Mouse (Mus musculus) layer of hippocampus, postnatal 14 days (tissue): Measurements from ENCODE around the gene Hoxb13. TPM values are rescaled to one million over a fixed set of nuclear protein-coding genes. Genes with fewer than 3 reads are reported as not detected.
A peak's percentile ranks its signal among the peaks of the same experiment; 100 is the strongest.

Experiments
- DNase-seq, 2 experiments: peaks; one replicate each; pipeline ENCODE4 v3.0.0; 2021 to 2022; ENCODE audit warnings: low spot score in 2 of 2, mixed read lengths in 1 of 2
- long read RNA-seq, 2 experiments: library from polyadenylated mRNA; stranded (forward); transcript quantifications; one replicate each; pipeline ENCODE4 v2.0.0; 2021
- total RNA-seq, 2 experiments: library from RNA; stranded (reverse); gene quantifications; 2 replicates each; pipeline ENCODE4 v1.2.3; 2021

Hoxb13 gene
- total RNA-seq: not detected
- long read RNA-seq, experiment 1: 0 reads
- long read RNA-seq, experiment 2: 0 reads

DNA sequence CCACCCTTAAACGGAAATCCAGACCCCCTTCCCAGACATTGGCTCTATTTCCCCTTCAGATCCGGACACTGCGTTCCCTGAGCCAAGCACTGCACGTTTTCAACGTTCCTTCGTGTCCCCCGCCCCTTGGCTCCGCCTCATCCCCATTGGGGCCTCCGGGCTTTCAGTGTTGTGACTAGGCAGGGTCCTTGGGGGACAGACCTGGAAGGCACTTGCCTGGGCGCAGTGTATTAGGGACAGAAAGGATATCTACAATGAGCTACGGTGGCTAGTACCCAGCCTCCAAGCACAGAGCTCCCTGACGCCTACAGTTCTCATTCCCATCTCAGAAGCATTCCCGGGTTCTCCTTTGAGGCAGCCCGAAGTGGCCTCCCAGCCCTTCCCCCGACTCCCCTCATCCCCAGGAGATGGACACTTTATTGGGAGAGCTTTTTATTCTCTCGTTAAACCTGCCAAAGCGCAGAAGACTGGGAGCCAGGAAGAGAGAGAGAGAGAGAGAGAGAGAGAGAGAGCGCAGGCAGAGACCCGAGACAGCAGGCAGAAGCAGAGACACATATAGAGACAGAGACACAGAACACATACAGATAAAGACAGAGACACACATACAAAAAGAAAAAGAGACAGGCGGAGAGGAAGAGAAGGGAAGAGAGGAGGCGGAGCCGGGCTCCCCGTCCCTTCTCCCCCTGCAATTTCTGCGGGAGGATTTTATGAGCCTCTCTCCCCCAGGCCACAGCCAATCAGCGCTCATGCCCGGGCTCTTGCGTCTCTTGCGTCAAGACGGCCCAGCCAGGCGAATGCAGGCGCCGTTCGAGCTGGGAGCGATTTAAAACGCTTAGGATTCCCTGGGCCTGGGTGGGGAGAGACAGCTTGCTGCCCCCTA lies at the start of gene Hoxb13:
Gene Hoxb13 (plus strand): TSS at position 796 of the 880 bp plus-strand sequence.
- DNase-seq: no peak

DNA sequence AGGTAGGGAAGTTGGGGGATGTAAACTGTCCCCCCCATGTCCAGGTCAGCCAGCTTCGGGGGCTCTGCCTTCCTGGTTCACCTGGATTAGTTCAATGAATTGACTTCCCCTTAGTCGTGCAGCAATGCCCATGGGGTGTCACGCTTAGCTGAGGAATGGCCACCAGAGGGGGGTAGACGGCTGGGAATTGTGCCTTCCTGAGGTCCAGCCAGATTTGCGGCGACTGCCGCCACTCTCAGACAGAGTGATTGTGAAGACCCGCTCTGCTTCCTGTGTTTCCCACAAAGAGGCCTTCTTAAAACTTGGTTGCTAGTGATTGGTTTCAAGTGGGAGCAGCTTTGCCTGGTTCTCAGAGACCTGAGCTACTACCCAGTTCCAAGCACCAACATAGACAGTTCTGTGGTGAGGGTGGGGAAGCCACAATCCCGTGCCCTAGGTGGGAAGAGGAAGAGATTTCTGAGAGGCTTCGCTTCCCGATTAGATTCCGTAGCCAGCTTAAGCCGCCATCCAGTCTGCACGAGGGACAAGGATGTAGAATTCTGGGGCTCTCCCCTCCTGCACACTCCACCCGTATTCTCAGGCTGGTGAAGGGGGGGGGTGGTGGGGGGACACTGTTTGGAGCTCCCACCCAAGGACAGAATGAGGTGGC lies 48.4 kb upstream of the Hoxb13 start:
- peak; percentile 68 to 78 for DNase-seq

DNA sequence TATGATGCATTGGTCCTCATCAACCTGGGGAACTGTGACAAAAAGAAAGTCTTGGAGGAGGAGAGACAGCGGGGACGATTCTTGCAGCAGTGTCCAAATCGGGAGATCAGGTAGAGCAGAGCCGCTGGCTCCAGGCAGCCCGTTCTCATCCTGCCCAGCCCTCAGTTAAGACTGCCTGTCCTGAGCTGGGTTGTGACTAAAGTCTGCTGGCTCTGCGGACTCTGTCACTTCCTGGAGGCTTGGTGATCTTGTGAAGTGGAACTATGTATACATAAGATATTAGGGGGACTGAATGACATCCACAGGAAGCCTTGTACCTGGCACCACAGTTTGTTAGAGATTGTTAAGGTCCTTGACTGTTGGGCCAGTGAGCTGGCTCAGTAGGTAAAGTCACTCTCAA lies 46.6 kb upstream of the Hoxb13 start:
- no peak for DNase-seq

DNA sequence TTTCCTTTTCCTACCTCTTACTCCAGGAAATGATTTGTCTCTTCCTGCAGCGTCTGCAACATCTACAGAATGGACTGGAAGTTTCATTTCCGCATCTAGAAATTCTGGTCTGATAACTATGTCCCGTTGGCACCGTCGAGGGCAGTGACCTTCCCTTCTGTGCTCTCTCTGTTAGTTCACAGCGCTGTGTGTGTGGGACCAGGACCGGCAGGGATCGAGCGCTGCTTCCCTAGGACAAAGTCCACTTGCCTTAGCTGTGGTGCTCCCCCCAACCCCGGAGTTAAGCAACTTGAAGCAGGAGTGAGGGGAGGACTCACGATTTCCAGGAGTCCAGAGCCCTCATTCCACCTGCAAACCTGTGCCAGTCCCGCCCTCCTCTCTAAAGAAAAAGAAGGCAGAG lies 29.3 kb upstream of the Hoxb13 start:
- DNase-seq: no peak

DNA sequence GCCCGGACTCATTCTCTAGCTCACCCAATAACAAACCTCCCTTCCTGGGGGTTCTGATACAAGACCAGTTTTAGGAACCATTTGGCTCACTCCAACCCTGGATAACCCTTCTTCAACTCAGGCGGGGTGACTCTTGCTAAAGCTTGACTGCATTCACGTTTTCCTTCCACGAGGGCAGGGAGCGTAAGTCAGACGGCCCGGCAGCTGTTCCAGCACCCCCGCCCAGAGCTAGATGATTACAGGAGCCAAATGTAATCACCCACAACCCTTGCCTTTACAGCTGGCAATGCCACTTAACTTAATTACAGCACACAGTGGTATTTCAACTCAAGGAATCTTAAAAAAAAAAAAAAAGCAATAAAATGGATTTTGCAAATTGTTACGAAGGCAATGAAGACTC lies 26.0 kb upstream of the Hoxb13 start:
- no peak for DNase-seq

DNA sequence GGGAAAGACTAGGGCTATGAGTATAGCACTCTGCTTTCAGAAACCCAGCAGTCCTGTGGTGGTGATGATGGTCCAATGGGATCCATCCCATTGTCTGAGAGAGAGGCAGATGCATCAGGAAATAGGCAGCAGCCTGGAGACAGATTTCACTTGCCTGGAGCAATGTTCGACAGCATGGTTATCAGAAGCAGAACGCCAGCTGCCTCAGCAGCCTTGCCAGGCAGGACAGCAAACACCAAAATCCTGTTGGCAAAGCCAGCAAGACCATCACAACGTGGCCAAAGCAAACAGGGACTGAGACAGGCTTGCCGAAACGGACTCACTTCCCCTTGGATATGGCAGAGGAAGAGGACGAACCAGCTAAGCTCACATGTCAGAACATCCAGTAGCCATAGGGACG lies 25.1 kb upstream of the Hoxb13 start:
- DNase-seq: peak; percentile 27 to 29

DNA sequence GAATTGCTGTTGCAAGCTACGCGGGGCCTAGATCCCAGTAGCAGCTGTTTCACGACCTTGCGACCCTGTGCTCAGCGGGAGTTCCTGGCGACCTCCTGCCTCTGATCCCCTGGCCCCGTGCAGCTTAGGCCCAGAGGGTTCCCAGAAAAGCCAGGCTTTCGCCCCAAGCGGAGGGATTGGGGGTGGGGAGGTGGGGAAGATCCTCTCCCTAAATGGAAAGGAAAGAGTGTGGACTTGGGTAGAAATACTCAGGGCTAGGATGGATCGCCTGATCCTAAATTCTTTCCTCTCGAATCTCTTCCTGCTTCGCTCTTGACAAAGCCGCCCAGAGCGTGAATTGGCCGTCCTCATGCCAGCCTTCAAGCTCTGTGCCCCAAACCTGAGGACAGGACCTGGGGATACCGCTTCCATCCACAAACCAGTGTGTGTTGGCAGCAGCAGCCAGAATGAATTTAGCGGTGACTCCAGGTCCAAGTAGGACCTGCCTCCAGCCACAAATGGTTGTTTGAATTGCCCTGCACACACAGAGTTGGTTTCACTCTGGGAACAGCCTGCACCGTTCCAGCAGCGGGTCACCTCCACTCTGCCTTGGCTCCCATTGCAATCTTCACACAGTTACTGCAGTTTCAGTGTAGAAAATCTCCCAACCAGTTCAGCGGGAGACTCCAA lies 23.3 kb upstream of the Hoxb13 start:
- no peak for DNase-seq

DNA sequence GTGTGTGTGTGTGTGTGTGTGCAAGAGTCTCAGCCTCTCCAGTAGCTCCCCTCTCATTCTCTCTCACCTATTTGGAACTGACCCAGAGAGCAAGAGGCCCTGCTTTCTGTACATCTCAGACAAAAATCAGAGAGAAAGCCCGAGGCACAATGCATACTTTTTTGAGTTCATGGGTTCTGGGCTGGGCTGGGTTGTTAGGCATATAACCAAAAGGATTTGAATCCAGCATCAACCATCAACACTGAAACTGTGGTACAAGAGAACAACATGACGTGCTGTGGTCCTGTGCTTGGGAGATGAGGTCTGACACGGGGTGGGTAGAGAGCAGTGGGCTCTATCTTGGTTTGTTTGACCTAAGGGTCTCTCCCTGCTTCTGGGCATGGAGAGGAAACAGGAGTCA lies 22.5 kb upstream of the Hoxb13 start:
- DNase-seq: no peak

DNA sequence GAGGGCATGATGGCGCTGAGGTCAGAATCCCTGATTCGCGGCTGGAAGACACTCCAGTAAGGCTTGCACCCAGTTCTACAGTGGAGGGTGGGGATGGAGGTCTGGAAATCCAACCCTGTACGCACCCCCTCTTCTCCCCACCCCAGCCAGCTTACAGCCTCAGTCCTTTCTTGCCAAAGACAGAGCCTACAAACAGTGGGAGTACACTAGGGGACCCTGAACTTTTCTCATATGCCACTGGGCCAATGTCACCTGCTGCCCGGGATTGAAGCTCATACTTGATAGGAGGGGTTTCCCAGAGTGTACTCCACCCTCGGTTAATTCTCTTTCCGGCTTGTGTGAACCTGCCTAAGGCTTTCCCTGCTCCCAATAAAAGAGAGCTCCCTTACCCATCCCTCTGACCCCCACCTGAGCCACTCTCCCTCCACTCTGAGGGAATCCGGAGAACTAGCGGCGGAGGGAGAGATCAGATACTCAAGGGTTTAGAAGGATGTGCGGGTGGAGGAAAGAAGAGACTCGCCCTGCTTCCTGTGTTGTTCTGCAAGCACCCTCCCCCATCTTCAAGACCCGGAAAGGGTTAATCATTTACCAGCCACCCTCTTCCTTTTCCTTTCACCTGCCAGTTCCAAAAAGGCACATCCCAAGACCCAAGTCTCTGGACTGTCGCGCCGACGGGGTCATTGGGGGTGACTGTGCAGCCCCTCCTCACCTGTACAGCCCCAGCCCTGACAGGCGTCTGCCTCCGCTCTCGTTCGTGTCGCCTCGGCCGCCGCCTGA lies 21.4 kb upstream of the Hoxb13 start:
- no peak for DNase-seq

DNA sequence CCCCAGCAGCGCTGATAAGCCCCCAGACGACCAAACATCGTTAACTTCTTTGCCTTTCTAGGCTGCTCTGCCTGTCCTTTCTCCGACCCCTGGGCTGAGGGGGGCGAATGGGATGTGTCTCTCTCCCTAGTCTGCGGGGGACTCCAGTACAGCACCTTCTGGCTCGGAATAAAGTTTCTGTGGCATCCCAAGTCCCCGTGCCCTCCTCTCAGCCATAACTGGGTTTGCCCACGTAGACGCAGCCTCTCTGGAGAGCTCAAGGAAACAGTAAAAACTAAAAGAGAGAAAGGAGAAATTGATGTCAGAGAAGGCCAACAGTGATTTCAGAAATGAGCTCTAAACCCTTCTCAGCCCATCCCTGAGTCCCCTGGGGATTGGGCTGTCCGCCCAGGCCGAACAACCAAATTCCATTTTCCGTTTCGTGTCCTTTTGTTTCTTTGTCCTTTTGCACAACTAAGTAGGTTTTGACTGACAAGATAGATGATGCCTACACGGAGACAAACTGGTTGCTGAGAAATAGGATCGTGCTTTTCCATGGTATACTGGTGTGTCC lies 20.8 kb upstream of the Hoxb13 start:
- no peak for DNase-seq

DNA sequence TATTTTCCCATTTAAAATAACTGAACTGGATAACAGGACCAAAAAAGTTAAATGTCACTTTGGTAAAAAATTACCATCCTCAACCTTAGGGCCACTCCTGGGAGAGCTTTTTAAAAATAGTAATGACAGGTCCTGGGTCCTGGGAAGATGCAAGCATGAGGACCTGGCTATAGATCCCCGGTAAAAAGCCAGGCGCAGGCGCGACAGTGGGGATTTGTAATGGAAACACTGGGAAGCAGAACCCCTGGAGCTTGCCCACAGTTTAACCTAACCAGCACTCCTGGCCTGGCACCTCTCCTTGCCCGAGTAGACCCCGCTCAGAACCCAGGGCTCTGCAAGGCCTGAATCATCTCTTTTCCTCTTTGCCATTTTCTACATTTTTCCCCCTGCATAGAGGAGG lies 19.2 kb upstream of the Hoxb13 start:
- no peak for DNase-seq

DNA sequence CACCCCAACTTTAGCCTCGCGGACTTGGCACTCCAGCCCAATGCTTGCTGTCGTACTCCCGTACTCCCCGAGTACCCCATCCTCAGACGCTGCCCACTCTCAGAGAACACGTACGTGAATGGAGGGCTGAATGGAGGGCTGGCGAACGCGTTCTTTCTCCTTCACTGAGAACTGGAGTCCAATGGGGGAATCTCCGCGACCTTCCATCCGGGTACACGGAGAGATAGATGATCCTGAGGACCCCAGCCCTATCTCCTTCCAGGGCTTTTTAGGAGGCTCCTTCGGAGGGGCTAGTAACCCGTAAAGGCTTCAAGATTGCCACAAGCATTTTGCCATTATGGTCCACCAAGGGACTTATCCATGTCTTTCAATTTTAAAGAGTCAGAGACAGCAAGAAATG lies 18.6 kb upstream of the Hoxb13 start:
- DNase-seq: no peak

DNA sequence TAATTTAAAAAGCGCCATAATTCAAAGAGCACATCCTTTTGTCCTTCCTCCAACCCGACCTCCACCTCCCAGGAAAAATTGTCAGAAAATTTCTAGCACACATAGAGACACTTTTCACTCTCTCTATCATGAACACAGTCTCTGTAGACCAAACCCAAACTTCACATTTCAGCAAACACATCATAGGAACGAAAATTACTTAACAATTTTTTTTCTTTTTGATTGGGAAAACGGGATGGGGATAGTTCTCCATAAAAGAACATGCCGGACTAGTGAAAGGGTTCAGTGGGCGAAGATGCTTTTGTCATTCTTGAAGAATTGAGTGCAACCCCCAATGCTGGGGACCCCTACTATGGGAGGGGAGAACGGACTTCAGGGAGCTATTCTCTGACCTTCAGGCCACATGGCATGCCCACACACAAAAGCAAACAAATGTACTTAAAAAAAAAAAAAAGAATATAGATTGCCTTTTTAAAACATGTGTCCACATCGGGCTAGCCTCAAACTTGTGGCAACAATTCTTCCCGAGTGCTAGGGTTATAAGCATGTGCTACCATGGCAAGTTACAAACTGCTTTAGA lies 18.1 kb upstream of the Hoxb13 start:
- no peak for DNase-seq

DNA sequence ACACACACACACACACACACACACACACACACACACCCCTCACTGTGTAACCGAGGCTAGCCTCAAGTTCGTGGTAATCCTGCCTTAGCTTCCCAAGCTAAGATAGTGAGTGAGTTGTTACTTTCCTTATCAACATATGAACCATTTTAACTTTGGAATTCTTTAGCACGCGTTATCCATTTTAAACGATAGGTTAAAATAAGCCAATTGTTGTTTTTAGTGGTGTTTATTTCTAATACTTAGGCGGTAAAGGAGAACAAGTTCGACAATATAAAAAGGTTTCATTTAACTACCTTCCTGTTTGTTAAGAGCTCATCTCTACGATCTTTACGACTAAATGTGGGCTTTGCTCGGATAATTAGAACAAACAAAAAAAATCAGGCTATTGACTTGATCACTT lies 17.3 kb upstream of the Hoxb13 start:
- no peak for DNase-seq

DNA sequence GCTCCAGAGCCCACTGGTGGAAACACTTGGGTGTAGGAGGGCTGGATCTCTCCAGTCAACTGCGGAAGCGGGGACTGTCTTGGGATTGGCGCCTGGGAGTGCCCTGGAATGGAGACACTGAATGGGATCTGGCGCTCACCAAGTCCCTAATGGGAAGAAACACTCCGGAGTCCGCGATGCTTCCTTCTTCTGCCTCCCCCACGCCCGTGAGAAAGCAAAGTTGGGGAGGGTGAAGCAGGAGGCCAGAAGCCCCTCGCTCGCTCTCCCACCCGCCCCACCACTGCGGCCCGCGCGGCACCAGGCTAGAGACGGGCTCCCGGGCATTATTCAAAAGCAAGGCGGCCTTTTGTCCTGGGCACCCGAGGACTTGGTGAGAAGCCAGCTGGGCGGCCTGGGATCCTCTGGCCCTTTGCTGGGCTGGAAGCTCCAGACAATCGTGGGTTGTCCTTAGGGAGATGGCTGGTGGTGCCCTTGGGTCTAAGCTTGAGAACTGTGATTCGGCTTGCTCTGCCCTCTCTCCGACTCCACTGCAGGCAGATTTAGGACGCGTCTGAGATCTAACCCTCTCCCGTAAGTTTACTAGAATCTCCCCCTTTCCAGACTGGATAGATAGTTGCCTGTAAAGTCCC lies 16.5 kb upstream of the Hoxb13 start:
- DNase-seq: no peak

DNA sequence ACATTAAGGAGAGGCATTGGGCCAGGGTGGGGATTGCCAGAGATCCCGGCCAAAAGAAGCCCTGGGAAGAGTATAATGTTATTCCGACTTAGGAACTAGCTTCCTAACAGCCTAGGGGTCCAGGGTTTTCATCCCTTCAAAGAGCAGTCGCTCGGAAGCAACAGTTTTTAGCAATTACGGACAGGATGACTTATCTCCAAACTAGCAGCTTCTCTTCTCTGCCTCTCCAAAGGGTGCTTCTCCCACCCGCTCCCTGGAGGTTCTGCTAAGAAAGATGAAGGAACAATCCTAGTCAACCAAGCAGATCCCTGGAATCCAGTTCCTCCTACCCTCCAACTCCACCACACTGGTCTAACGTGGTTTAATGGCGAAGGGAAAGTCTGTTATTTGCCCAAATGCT lies 15.8 kb upstream of the Hoxb13 start:
- no peak for DNase-seq

DNA sequence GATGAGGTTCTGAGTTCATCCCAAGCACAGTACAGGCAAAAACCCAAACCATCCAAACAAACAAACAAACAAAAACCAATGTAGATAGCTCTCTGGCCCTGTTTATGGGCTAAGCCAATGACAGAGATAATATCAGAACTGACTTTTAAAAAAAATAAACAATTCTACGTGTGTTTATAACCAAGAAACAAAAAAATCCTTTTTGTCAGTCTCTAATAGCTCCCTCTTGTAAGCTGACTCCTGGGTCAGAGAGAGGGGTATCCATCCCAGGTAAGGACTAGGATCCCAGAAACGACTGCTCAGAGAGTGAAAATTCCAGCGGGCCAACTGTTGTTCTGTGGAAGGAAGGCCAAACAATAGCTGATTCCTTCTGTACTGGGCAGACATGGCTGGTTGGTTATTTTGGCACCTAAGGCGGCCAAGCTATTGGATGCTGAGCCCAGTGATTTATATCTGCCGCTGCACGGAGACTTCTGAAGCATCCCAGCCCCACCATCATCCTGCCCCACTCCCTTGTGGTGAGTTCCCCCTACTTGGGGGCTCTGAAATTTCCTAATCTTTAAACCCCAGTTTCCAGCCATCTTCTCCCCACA lies 15.1 kb upstream of the Hoxb13 start:
- no peak for DNase-seq

DNA sequence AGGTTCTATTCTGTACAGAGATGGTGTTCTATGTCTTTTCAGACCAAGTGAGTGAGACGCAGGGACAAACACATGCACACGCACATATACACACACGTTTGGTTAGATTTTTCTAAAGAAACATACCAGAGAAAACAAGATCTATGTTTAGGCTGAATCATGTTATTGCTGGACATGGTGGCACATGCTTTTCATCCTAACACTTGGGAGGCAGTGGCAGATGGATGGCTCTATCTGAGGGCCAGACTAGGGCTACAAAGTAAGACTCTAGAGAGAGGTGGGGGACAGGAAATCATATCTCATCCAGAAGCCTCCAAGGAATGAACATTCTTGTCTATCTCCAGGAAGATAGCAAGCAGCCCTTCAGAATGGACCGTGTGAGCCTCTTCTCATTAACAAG lies 13.1 kb upstream of the Hoxb13 start:
- no peak for DNase-seq

DNA sequence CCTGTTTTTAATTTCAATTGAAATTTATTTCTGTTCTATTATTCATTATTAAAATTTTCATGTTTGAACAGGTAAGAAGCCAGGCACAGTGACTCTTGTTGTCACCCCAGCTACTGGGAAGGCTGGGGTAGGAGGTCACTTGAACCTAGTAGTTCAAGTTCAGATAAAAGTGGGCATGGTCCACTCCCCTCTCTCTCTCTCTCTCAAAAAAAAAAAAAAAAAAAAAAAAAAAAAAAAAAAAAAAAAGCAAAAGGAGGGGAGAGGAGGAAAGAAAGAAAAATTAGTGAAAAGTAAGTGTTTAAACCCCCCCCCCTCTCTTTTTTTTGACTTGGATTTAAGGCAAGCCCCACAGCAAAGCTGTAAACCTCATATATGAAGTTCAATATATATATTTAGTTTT lies 9.9 kb upstream of the Hoxb13 start:
- no peak for DNase-seq

DNA sequence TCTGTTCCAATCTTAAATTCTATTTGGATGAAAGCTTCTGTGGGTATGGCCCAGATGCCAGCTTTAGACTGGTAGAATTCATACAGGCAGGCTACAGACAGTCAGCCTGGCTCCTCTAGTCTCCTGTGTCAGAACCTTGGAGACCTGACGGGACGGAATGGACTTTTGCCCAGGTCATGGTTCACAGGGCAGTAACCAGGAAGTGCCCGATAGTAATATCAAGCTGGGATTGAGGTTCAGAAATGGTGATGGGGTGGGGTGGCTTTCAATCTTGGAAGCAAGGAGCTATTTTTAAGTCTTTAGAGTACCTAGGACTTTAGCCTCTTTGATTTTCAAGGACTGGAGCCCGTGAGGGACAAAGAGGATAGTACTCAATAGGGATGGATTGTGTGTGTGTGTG lies 6.8 kb upstream of the Hoxb13 start:
- no peak for DNase-seq
